Mouse (Mus musculus) kidney, adult 11 months (tissue): Measurements from ENCODE around the gene Ankrd11.

Source experiments
- DNase-seq: peaks from one replicate; pipeline ENCODE4 v3.0.0; 2022

The Ankrd11 gene

DNA sequence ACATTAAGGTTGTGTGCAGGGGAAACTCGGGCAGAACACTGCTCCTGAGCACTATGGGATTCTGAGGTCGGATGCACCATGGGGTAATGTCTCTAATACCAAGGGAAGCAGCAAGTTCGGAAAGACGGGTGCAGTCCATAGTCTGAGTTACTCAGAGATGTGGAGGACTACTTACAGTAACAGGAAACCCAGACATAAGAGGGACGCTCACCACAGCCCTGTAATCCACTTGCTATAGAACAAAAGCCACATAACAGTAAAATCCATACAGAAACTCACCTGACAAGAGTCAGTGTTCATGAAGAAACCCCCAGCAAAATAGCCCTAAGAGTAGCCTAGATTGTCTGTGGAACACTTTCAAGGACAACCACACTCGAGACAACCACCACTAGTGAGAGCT, 118.0 kb downstream of the Ankrd11 start:
- no peak for DNase-seq

DNA sequence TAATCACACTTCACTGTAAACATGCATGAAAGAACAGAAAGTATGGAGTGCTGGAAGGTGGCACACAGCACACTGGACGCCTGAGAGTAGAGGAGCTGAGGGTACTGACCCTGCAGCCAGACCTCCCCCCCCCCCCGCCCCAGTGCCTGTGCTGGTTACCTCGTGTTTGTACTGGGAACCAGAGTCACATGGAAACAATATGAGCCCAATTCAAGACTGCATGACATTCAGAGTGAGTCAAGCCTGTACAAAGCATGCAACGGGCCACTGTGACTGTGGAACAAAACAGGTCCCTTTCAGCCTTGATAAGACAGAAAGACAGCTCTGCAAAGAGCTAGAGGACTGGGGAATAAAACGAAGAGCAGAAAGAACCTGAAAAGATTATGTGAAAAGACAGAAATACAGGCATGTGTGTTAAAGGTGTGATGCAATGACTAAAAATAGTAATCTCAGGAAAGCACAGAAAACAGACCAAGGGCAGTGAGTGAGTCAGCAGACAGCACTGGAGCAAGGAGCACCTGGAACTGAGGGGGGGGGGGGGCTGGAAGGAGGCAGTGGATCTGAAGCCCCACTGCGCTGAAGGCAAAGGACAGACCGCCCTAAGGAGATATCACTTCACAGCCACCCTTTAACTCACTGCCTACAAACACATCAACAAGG, 118.5 kb downstream of the Ankrd11 start:
- DNase-seq, result no peak

DNA sequence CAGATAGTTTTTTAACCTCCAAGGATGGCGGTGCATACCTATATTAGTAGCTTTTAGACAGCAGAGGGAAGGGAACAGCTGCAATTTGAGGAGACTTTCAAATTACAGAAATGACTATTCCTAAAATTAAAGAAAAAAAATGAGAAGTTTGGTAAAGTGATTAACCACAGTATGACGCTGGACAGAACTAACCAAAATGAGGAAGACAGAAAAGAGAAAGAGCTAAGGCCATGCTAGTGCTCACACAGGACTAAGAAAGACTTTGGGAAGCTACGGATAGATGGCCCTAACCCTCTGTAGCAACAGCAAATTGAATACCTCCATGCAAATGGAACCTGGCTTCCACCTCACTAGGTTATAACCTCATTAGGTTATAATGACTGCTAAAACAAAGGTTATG, 119.1 kb downstream of the Ankrd11 start:
- no peak for DNase-seq

DNA sequence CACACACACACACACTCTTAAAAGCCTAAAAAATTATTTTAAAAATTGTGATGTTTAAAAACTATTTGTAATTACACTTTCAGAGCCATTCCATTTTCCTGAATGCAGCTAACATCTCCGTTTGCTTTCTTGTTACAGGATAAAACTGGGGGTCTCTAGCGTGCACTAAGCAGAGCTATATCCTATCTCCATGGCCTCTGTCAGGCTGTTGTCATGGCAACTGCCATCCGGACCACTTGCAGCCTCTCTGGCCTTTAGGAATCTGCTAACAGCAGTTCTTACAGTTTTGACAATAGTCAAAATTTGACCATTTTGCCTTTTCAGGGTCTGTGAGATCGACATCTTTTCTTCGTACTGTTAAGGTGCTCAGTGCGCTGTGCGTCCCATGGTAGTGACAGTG, 121.2 kb downstream of the Ankrd11 start:
- no peak for DNase-seq

DNA sequence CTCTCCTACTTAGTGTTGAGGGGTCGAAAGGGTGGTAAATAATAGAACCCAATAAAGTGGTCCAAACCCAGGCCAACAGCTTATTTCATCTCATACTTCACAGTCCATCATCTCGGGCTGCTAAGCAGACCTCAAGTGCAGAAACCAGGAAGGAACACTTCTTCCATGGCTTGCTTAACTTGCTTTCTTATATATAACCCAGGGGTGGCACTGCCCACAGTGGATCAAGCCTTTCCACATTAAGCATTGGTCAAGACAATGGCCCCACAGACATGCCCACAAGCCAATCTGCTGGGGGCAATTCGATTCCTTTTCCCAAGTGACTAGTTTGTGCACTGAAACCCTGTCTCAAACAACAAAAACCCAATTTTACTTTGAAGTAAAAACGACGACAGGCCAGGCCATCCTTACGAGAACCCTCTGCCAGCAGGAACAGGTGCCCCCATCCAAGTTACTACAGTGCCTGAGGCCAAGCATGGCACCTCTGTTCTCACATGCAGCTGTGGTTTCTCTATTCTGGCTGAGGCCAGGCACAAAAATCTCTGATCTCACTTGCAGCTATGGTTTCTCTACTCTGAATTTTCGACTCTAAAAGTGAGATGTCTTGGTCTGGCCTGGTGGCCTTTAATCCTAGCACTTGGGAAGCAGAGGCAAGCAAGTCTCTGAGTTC, 123.5 kb downstream of the Ankrd11 start:
- DNase-seq, result no peak

DNA sequence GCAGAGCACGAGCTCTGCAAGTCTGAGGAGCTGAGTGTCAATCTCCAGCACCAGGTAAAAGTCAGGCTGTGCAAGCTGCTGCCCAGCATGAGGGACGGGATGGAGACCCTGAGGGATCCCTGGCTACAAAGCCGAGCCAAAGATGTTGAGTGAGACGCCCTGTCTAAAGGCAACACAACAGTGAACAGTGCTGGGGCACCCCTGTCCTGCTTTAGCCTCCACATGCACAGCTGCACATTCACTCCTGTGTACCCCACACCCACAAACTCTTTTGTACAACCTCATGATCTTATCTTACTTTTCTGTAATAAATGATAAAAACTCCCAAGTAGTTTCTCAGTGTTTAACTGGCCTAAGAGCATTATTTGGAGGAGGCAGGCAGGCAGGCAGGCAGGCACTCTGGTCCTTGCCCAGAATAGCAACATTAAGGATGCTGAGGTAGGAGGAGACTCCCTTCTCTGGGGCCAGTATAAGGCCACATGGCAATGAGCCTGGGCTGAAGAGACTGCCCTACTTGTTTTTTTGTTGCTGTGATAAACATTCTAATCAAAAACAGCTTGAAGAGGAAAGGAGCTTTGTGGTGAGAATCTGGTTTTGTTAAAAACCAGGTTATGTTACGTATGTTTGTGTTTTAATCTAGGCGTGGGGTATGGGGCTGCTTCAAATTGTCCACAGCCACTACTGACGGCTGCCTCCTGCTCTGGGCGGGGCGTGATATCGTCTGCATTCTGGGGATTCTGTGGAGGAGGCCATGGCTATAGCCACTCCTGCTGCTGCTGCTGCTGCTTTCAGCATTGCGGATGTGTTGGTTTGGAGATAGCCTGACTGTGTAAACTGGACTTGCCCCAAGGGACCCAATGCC, 124.3 kb downstream of the Ankrd11 start:
- DNase-seq, result no peak

DNA sequence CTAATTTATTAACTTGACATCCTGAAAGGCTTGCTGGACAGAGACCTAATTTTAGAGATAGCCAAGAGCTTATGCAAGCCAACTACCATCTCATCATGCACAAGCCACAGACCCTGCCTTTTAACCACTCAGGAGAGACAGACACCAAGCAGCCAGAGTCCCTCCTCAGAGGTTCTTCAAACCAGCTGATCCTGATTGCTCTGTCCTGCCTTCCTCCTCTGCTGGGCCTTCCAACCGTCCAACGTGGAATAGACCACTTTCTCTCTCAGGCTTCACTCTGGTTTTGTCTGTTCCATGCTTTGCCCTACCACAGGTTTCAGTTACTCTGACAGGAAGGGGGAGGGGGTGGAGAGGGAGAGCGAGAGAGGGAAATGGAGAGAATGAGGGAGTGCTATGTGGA, 125.3 kb downstream of the Ankrd11 start:
- no peak for DNase-seq

DNA sequence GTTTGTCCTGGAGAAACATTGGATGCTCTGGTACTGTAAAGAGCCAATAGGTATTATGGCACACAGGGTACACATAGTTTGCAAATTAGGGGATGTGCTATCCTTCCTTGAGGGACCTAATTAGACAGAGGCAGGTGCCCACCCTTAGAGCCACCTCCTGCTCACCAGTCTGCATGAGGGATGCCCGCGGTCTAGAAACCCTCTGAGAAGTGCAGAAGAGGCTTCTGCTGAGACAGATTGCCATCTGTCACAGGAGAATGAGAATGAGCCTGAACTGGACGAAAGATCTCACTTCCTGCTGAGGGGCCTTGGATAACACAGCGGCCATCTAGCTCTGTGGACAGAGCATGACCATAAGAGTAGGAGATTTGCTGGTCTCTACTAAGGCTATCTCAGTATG, 129.2 kb downstream of the Ankrd11 start:
- DNase-seq, result no peak

DNA sequence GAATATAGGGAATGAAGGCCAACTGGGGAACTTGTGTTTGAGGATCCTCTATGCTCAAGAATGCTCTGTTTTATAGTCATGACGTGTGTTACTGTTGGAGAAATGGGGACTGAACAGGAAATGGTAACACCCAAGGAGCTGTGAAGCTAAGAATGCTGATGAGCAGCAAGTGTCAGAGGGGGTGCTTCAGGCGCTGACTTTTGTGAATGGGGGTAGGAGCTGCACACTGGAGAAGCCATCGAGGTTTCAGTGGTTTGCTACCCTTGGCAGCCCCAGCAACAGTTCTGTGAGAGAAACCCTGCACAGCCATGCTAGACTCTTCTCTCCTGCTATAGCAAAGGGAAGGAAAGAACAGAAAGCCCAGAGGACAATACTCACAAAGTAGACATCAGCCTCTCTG, 129.9 kb downstream of the Ankrd11 start:
- DNase-seq, result no peak

DNA sequence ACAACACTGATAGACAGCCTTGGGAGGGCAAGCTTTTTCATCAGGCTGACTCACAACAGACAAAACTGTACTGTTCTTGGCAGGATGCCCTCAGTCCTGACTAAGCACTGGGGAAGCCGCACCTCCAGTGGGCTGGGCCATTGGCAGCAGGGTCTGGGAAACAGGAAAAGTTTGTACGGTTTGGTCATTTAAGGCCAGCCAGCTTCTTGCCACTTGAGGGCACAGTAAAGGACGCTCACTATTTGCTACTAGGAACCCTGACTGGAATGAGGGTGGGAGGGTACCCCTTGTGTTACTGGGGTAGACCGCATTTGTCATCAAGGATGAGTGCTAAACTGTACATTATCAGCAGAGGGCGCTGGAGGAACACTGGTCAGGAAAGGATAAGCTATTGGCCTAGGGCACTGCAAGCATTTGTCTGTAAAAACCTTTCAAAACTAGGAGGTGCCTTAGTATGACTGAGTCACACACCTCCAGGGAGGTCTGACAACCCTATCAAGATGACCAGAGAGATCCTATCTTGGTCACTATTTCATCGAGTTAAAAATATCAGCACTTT, 135.5 kb downstream of the Ankrd11 start:
- peak; percentile 91 for DNase-seq

DNA sequence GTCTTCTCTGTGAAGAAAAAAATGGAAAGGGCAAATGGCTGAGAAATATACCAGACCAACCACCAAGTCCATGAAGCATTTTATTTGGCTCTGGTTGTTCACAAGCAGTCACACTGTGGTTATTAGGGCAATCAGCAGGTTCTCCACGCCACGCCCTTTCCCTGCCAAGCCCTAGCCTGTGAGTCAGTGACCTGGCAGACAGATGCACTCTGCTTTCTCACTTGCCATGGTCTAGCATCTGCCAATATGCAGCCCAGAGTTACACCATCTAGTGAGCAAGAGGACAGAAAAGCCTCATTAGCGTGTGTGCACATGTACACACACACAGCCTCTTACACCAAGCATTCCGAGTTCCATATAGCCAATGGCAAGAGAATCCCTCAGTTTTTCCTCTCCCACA, 136.7 kb downstream of the Ankrd11 start:
- no peak for DNase-seq

DNA sequence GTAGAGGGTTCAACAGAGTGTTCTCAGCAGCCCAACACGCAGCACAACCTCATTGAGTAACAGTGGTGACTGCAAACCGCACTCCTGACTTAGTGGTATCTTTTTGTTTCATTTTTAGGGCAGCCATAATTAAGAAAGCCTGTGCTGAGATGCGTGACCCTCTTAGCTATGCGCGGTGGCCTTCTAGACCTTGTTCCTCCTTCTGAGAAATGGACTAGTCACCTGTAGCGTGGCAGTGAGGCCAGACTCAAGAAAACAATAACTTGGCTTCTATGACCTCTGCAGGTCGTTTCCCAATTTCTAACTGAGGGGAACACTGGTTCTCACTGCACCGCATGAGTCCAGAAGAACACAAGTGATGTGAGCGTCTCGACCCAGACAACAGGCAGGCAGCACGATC, 137.6 kb downstream of the Ankrd11 start:
- no peak for DNase-seq

DNA sequence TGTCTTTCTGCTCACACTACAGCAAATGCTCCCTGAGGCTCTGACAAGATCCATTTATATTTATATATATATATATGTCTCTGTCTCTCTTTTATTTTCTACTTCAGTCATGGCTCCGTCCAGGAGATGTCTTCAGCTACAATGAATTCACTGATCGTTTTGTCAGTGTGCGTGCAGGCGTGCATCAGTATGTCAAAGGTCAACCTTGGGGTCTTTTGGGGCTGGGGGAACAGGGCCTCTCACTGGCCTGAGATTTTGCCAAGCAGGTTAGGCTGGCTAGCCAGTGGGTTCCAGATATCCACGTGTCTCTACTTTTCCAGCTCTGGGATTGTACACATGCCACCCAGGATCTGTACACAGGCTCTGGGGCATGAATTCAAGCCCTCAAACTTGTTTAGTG, 139.1 kb downstream of the Ankrd11 start:
- no peak for DNase-seq

DNA sequence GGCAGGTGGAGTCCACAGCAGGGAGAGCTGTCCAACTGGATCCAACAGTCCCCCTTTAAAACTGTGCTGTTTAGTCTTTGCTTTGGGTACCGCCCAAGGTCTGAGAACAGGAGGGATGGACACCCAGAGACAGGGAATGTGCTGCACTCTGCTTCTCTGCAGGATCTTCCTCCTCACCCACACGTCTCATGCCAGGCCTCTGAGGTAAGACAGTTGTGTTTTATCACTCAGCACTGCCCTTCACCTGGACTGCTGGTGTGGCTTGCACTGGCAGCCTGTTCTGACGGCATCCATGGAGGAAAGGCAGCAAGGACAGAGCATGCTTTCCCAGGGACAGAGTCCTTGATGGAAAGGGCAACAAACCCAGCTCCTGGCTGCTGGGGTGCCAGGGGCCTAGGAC, 139.5 kb downstream of the Ankrd11 start:
- no peak for DNase-seq

DNA sequence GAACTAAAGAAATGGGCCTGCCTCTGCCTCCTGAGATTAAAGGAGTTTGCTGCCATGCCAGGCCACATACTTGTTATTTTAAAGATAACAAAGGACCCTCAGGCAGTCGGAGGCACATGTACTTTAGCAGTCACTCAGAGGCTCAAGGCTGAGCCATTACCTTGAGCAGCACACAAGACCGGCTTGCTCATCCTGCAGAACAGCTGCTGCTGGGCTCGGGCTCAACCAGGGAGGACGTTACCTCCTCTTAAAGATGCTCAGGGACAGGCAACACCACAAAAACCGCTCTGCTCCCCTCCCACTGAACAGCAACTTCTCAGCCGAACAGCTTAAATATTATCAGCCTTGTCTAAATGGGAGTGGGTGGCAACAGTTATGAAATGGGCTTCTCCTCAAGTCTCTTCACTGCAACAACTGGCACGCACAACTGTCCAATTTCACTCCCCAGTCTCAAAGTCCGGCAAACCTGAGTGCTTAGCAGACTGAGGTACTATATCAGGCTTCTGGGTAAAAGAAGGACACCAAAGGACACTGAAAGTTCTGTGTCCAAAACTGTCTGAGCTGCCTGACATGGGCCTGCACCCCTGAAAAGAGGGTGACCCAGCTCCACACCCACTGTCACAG, 140.1 kb downstream of the Ankrd11 start:
- DNase-seq, result no peak

DNA sequence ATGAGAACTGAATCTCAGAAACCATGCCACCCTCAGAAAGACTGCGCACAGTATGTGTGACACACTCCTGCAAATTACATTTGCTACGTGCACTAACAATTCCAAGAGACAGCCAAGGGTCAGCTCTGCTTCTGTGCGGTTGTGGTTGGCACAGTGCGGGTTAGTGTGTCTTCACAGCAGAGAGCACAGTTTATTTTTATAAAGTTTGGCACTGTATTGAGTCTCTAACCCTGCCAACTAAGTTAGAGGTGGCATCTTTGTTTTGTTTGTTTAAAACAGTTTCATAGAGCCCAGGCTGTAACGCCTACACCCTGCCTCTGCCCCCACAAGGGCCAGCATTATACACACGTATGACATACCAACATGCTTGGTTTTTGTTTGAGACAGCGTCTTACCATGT, 140.6 kb downstream of the Ankrd11 start:
- DNase-seq, result no peak

DNA sequence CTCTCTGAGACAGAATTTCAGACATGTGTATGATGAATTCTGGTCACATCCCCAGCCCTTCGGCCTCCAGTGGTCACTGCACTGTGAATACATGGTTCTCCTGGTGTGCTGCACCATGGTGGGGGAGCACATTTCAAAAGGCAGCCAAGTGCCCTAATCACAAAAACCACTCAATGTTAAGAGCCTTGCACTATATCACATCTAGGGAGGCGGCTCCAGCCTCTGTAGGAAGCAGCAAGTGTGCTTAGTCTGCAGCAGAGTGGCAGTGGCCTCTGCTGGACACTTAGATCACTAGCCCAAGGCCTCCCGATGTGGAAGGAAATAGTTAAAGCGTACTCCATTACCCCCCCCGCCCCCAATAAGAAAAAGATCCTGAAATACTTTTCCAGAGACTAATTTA, 143.0 kb downstream of the Ankrd11 start:
- DNase-seq, result no peak

DNA sequence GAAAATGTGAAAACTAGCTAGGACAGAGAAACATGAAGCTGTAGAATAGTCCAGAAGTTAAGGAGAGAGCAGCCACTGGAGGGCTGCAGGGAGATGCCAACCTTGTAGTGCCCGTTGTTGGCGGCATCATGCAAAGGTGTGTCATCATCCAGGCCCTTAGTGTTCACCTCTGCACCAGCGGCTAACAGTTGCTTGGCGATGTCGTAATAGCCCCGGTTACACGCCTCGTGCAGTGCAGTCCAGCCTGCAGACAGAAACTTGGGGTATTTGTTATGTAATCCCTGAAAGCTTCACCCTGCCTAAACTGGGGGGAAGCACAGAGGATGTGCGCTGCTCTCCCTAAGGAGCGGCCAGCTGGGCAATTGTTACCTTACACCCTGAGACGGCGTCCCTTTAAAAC, 143.6 kb downstream of the Ankrd11 start:
- no peak for DNase-seq

DNA sequence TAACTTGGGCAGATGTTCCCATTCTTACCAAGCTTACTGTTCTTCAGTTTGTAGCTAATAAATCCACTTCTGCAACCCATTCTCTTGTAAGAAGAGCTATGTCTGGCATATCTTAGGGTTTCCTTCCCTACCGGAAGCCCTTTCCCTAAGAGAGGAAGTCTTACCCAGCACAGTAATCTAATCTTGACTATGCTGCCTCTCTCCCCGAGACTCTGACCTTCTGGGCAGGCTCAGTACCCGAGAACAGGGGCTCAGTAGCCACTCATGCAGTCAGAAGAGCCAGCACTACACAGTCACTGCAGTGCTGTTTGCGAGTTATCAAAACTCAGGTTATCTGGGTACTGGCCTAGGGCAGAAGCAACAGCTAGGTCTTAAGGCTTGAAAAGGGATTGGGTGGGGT, 144.1 kb downstream of the Ankrd11 start:
- no peak for DNase-seq

DNA sequence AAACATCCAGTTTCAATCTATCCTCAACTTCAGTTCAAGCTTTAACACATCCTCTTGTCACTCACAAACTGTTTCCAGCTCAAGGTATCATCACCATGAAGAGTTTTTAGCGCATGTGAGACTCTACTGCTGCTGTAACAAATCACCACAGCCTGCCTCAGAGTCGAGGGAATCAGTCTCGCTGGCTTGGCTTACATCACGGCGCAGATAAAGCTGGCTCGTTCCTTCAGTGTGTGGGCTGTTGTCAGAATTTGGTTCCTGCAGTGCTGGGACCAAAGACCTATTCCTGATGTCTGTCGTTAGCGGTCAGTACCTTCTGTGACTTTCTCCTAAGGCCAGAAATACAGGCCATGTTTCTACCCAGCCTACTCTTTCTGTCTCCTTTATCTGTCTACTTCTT, 144.9 kb downstream of the Ankrd11 start:
- no peak for DNase-seq

DNA sequence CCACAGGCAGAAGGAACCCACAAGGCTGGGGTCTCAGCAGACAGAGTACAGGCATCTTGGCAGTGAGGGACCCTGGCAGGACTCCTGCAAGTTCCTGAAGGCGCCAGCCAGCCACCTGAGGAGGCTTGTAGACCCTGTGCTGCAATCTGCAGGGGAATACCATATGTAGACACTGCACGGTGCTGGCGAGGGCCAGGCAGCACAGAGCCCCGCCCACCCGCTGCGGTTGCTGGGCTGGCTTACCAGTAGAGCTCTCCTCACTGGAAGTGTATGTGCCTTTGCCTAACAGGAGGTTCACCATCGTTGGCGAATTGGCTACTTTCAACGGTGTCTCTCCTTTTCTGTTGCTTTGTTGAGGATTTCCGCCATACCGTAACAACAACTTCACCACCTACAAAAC, 145.8 kb downstream of the Ankrd11 start:
- DNase-seq, result no peak

DNA sequence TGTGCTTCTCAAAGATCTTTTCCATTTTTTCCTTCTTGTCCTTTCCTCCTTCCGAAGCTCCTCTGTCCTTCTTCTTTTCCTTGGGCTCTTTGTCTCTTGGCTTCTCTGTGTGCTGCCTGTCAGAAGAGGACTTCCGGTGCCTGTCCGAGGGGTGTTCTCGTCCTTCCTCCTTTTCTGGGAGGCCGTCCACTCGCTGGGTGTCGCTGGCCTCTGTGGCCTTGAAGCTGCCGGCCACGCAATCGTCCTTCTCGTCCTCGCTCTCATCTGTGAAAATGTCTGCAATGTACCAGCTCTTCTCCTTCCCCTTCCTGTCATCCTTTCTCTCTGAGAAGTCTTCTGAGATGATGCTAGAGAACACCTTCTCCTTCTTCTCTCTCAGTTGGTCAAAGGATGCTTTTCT, 148.6 kb downstream of the Ankrd11 start:
- DNase-seq, result no peak

DNA sequence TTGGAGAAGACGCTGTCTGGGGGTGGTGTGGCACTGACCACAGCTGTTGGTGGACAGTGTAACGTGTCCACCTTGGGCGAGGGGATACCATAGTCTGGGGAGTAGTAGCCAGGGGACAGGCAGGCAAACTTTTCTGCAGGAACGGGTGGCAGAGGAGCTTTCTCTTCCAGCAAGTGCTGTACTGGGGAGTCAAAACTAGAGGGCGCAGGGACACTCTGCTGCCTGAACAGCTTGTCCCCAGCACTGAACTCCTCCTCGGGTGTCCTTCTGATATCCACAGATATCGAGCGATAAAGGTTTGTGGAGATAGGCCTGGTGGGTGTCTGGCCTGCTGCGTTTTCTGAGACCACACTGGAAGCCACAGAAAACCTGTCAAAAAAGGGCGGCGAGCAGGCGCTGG, 150.6 kb downstream of the Ankrd11 start:
- DNase-seq, result no peak
